Mouse (Mus musculus) cerebellum, adult 2 months (tissue): Measurements from ENCODE around the gene Zyg11b. TPM values are rescaled to one million over a fixed set of nuclear protein-coding genes. Genes with fewer than 3 reads are reported as not detected.

Source experiments
- DNase-seq, 2 experiments: peaks; one replicate each; pipeline ENCODE4 v3.0.0; 2021
- H3K27ac ChIP-seq: fragments of 200-500 bp; 2 replicates; pipeline ENCODE4 v1.5.1; 2012; ENCODE audit warnings: low read length, control low read depth, inconsistent platforms; ENCODE audit not compliant: insufficient read depth
- H3K27me3 ChIP-seq: fragments of 200-500 bp; 2 replicates; pipeline ENCODE4 v1.6.1; 2012; ENCODE audit warnings: inconsistent platforms, mild to moderate bottlenecking, low read length, moderate library complexity; ENCODE audit not compliant: control insufficient read depth, insufficient read depth
- H3K4me1 ChIP-seq: fragments of 200-500 bp; 2 replicates; pipeline ENCODE4 v1.6.1; 2011; ENCODE audit warnings: low read length; ENCODE audit not compliant: control insufficient read depth, insufficient read depth
- H3K4me3 ChIP-seq: fragments of 200-500 bp; replicated peaks from 2 replicates; pipeline ENCODE3; 2011; ENCODE audit warnings: mild to moderate bottlenecking, low read depth, low read length, control low read depth; ENCODE audit not compliant: insufficient read depth
- CTCF ChIP-seq: fragments of 200-500 bp; IDR thresholded peaks from 2 replicates; pipeline ENCODE4 v1.5.1; 2011; ENCODE audit warnings: low read depth, mild to moderate bottlenecking, control low read depth, low read length, moderate library complexity, borderline replicate concordance; ENCODE audit not compliant: insufficient read depth
- POLR2A ChIP-seq: fragments of 200-500 bp; IDR thresholded peaks from 2 replicates; pipeline ENCODE4 v1.6.1; 2011; ENCODE audit warnings: low read length, control low read depth, borderline replicate concordance; ENCODE audit not compliant: insufficient read depth
- WGBS: fragments of 180-500 bp; shearing (Covaris S2); methylation state at CpG from one replicate; pipeline ENCODE4 v1.1.7; 2018; 5-methylcytosine and 5-hydroxymethylcytosine counted together
- polyA plus RNA-seq: library from polyadenylated mRNA; depleted of rRNA; stranded (reverse); fragments of >200 nt; gene quantifications from 2 replicates; pipeline ENCODE4 v1.2.3, GENCODE M21; 2012; rRNA removed

Zyg11b gene
- polyA plus RNA-seq, 1 experiment, result 39.4 TPM

DNA sequence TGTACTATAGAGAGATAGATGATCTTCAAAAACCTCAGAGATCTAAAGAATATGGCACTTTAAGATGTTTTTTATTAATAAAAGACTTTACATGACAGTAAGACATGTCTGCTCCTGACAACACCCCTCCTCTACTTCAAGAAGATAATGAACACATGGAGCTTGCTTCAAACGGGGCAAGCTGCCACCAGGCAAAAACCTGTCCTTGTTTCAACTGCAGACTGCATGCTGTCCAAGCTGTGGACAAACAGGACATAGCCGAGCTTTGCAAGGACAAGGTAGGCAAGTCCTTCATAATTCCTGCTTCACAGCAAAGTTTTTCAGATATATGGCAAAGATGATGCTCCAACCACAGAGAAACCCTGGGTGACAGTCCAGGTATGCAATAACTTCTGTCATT is 101.7 kb downstream of the Zyg11b start:
- no peaks in the 10 kb centered on the region for H3K27me3 ChIP-seq
- no peak for TF ChIP-seq POLR2A
- TF ChIP-seq CTCF, result no peak
- peak; percentile 36 to 50 for DNase-seq
- H3K27ac ChIP-seq, result no peak overlapping the region
- no peak overlapping the region for H3K4me3 ChIP-seq
- WGBS, result 8% methylated on average over 2 of the region's 2 CpGs
- peaks cover 4% of the 10 kb centered on the region for H3K4me1 ChIP-seq

DNA sequence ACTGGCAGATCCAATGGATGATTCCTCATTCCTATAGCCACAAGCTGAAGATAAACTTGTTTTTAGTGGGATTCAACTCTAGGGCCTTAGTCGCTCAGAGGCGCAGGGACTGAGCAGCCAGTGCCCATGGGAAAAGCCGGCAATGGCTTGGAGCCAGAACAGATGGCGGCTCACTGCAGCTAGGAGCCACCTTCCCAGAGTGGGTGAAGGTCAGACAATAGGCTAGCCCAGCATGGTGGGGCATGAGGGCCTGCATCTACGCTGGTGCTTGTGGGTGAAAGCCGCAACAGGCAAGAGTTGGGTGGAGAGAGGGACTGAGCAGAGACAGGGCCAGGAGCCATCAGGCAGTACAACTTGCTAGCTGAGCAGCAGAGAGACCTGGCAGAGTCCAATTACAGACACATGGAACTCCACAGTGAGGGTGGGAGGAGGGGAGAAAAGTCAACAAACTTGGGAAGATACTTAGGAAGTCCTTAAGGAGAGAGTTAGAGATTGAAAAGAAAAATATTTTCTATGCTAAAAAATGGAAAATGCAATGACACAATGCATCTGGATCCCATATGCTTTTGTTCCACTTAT is 104.5 kb downstream of the Zyg11b start:
- DNase-seq, result peak; percentile 69 to 73
- WGBS, result 13% methylated on average over 6 of the region's 6 CpGs
- H3K27me3 ChIP-seq, result no peaks in the 10 kb centered on the region
- TF ChIP-seq CTCF, result no peak
- no peak for TF ChIP-seq POLR2A
- no peak overlapping the region for H3K27ac ChIP-seq
- H3K4me3 ChIP-seq, result peak overlapping the region; percentile 33
- H3K4me1 ChIP-seq, result peaks cover 4% of the 10 kb centered on the region

- Histone ChIP-seq H3K27me3 (no peaks in the 10 kb centered on the region), H3K4me1 (peaks cover 4% of the 10 kb centered on the region), H3K4me3 (no peak overlapping the region), H3K27ac (no peak overlapping the region)
- DNase-seq, result no peak
- 75% methylated on average over 2 of the region's 2 CpGs for WGBS
- TF ChIP-seq POLR2A, result no peak
- TF ChIP-seq CTCF, result no peak
These were observed 108.0 kb downstream of the Zyg11b start for GRCm38 (mm10) chr4:108192821-108193323.

GRCm38 (mm10) chr4:108182278-108182677 is 118.6 kb downstream of the Zyg11b start:
- H3K27ac ChIP-seq, result no peak overlapping the region
- TF ChIP-seq POLR2A (no peak), CTCF (no peak)
- 64% methylated on average over 1 of the region's 1 CpGs for WGBS
- no peak for DNase-seq
- no peak overlapping the region for H3K4me3 ChIP-seq
- H3K4me1 ChIP-seq, result no peaks in the 10 kb centered on the region
- no peaks in the 10 kb centered on the region for H3K27me3 ChIP-seq

Other genes starting within 250 kb of the Zyg11b start
- 1.0 and 1.8 TPM in 2 replicates for gene Podn, start 204.7 kb downstream of the Zyg11b start, polyA plus RNA-seq
- gene Scp2, start 156.1 kb downstream of the Zyg11b start, polyA plus RNA-seq, result 223 and 224 TPM in 2 replicates
- gene Echdc2, start 135.7 kb downstream of the Zyg11b start, polyA plus RNA-seq, result 62.7 and 78.7 TPM in 2 replicates
- not detected in 2 replicates for gene Zyg11a, start 83.0 kb downstream of the Zyg11b start, polyA plus RNA-seq
- 15.9 and 16.8 TPM in 2 replicates for gene Coa7, start 27.0 kb upstream of the Zyg11b start, polyA plus RNA-seq
- gene Shisal2a, start 82.3 kb upstream of the Zyg11b start, polyA plus RNA-seq, result 0.36 and 0.73 TPM in 2 replicates
- 7.0 and 8.3 TPM in 2 replicates for gene Gpx7, start 105.9 kb upstream of the Zyg11b start, polyA plus RNA-seq
- 76.7 and 87.0 TPM in 2 replicates for gene Tut4, start 158.3 kb upstream of the Zyg11b start, polyA plus RNA-seq